Mouse (Mus musculus) telencephalon, adult 2 months (tissue): Measurements from ENCODE around the gene Zfp341.

Experiments
- DNase-seq: peaks from one replicate; pipeline ENCODE4 v3.0.0-alpha.2; 2011; ENCODE audit warnings: low read depth, low spot score

Zfp341 gene

DNA sequence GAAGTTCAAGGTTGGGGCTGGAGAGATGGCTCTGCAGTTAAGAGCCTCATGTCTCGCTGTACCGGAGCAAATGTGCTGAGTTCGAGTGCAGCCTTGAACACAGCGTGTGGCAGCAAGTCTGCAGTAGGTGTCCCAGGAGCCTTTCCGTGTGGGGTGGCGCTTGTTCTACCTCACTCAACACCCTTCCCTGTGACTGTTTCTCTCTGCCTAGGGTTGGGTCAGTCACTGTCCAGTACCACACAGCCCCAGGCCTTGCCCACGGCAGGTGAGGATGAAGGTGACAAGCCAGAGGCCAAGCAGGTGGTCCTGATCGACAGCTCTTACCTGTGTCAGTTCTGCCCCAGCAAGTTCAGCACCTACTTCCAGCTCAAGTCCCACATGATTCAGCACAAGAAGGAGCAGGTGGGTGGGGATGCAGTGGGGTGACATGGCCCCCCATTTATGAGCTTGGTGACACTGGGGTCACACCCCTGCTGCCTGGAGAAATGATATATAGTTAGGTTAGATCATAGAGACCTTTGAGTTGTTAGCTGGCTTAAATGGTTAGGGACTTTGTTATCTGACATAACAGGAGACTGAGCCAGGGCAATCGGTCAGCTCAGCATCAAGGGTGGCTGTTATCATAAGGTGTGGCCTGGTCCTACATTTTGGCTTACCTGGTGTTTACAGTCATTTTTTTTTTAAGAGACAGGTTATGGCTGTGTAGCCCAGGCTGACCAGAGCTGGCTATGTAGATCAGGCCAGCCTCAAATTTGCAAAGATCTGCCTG is 21.0 kb downstream of the Zfp341 start:
- no peak for DNase-seq

DNA sequence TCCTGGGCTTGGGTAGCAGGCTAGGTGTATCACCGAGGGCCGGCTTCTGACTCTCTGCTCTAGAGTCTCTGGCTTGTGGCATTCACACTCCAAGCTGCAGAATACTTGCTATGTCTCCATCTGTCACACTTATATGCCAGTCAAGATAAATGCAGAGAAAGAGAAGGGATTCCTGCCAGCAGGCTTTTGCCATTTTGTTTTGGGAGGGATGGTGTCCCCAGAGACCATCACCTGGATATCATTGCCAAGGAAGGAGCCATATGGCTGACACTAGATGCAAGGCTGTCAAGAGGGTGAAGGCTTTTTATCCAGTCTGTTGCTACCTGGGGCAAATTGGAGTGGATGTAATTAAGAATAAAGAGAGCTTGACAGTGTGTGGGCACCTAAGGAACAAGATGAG is 22.7 kb downstream of the Zfp341 start:
- no peak for DNase-seq

DNA sequence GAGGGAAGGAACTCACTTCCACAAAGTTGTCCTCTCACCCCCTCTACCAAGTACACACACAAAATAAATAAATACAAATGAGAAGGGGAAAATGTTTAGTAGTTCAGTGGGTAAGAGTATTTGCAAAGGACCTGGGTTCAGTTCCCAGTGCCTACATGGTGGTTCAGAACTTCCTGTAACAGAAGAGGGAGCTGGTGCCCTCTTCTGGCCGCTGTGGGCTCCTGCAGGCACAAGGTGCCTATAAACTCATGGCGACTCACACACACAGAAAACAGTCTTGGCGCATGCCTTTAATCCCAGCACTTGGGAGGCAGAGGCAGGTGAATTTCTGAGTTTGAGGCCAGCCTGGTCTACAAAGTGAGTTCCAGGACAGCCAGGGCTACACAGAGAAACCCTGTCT is 25.4 kb downstream of the Zfp341 start:
- DNase-seq, result no peak

DNA sequence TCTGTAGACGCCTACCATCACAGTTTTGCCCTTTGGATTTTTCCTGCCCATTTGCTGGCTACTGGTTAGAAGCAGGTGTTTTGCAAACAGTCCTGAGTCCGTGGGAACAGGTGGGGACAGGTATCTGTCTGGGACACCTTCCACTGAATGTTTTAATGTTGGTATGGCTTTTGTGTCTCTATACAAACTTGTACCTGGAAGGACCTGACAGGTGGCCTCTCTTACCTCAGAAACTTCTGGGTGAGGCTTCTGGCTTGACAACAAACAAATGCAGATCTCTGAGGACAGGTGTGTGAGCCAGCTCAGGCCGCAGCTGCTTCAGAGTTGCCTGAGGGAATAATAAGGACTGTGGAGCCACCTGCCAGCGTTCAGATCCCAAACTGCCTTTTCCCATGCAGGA is 26.0 kb downstream of the Zfp341 start:
- no peak for DNase-seq

DNA sequence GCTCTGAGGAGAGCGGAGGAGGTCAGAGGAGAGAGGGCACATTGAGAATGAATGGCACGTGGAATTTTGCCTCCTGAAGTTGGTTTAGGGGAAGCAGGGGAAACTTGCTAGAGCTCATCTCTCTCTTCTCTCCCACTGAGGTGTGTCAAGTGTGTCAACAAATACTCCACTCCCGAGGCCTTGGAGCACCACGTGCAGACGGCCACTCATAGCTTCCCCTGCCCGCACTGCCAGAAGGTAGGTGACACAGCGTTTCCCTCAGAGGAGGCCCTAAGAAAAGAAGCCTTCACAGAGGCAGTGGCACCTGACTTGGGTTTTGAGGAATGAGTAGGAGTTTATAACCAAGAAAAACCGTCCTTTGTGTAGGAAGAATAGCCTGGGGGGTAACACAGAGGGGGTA is 28.1 kb downstream of the Zfp341 start:
- no peak for DNase-seq

DNA sequence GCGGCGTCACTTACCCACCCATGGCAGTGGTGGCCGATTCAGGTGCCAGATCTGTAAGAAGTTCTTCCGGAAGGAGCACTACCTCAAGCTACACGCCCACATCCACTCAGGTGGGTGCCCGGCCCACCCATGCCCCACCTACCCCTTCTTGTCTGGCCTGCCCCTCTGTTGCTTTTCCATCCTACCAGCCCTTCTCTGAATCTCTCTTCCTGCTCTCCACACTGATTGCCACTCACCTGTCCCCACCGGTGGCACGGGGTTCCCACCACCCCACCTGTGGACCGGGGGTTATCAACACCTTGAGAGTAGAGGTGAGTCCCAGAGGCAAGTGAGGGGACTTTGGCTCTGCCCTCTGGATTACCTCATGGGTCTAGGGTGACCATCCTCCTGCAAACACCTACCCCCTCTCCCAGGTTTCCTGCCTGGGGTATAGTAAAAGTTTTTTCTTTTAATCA is 28.9 kb downstream of the Zfp341 start:
- DNase-seq, result no peak

DNA sequence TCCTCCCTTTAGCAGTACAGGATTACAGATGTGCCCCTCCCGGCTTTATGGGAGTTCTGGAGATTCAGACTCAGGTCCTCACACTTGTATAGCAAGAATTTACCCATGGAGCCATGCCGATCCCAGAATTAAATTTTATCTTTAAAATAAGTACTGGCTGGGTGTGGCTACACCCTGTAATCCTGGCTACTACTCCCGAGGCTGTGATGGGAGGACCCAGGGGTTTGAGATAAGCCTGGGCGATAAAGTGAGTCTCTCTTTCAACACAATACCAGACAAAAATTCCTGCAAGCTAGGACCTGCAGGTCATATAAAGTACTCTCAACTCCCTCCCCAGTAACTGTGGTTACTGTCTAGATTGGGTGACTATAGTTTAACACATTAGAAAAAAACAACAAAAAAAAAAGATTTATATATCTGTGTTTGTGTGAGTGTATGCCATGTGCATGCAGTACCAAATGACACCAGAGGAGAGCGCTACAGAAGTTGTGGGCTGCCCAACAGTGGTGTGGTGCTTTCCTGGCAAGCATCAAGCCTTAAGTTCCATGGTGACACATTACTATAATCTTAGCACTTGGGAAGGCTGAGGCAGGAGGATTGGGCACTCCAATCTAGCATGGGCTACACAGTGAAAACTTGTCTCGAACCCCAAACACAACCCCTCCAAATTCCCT is 29.8 kb downstream of the Zfp341 start:
- DNase-seq, result no peak

DNA sequence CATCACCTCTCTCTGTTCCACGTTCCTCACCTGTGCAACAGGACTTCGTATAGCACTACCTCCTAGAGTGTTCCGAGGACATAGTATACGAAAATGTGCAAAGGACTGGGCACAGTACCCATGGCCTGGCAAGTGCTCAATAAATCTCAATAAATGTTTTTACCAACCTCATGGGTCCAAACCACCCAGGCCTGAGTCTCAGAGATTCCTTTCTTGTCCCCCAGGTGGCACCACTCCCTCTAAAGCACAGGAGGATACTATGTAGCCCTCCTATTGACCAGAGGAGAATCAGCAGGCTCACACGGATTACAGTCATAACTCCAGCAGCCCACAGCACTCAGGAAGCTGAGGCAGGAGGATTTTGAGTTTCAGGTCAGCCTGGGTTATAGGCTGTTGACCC is 33.5 kb downstream of the Zfp341 start:
- no peak for DNase-seq

DNA sequence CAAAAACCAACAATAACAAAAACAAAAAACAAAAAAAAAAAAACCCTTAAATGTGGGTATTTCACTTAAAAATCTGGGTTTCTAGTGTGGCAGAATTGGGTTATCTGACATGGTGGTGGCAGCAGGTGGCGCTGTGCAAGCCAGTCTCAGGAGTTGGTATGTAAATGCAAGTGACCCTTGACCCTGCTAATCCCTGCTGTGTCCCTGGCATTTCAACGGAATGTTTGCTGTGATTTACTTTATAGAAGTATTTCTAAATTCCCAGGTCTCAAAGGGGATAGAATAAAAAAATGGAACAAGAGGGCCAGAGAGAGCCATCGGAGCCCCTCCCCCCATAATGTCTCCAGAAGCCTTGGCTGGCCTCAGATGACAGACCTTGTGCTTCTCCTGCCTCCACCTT is 35.0 kb downstream of the Zfp341 start:
- no peak for DNase-seq

DNA sequence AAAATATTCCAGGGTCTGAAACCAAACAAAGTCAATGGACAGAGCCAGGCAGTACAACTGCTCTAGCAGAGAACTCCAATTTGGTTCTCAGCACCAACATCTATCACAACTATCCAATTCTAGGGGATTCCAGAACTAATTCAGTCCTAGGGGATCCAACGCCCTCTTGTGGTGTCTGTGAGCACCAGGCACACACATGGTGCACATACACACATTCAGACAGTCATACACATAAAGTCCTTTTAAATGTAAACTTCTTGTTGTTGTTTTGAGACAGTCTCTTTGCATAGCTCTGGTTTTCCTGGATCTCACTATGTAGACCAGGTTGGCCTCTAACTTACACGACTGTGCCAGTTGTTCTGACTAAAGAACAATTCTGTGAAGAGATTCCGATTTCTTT is 37.3 kb downstream of the Zfp341 start:
- no peak for DNase-seq

DNA sequence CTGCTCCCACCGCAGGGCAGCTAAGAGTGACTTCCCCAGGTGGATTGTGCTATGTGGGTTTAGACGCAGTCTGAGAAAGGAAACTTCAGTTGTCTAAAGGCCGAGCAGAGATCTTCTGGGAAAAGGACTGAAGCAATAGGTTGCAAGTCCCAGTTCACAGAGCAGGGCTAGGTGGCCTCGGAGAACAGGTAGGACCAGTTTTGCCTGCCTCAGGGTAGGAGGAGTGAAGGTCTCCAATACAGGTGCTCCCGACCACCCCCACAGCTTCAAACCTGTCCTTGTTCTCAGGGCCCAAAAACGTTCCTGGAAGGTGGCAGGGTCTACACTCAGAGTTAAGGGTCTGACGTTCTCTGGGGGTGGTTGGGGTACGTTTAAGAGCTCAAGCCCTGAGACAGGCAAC is 38.3 kb downstream of the Zfp341 start, which contains the start of gene Chmp4b:
Gene Chmp4b (plus strand): TSS at position 343 of the 400 bp plus-strand sequence.
- DNase-seq, result no peak

DNA sequence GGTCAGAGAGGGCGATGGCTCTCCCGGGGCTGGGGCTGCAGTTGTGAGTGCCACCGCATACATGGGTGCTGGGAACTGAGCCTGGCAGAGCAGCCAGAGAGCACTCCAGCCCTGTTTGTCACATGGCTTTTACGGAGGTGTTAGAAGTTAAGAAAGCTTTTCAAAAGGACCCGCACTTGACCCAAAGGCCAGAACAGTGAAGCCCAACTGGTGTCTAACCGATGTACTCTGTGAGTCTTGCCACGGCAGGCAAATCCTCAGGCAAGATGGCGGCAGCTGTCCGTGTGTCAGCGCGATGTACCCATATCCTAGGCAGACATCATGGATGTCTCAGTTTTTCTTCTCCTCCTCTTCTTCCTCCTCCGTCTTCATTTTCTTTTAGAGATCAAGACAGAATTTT is 41.9 kb downstream of the Zfp341 start:
- no peak for DNase-seq

DNA sequence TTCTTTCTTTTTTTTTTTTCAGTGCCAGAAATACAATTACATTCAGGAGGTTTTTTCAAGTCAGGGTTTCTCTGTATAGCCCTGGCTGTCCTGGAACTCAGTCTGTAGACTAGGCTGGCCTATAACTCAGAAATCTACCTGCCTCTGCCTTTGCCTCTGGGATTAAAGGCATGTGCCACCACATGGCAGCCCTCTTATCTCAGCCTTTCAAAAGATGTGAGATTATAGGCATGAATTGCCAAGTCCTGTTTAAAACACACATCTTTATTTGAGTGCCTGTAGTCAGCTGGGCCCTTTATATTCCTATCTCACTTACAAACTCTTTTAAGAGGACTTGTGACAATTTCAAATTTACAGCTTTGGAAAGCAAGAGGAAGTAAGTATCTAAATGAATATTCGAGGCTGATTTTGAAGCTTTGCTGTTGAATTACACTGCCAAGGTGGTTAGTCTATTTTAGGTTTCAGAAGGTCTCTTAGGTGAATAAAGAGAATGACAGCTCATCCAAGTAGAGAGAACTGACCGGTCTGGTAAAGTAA is 42.8 kb downstream of the Zfp341 start:
- DNase-seq, result no peak

DNA sequence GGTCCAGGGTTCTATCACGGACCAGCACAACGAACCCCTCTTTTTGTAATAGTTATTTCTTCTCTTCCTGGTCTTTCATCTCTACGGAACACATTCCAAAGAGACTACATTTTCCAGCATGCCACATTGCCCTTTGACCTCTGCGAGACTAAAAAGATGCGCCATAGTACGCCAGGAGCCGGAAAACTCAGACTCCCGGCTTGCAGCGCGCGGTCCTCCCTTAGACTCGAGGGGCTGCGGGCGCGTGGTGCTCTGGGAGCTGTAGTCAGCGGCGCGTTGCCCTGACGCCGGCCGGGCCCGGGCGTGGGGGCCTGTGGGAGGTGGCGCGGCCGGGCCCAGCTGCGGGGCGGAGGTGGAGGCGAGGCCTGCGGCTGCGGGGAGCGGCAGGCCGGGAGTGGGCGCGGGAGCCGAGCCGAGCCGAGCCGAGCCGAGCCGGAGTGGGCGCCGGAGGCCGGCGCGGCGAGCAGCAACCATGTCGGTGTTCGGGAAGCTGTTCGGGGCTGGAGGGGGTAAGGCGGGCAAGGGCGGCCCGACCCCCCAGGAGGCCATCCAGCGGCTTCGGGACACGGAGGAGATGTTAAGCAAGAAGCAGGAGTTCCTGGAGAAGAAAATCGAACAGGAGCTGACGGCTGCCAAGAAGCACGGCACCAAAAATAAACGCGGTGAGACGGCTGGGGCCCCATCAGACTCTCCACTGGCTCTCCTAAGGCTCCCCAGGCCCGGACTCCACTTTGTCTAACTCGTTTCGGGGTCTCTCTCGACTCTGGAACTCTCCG is 43.8 kb downstream of the Zfp341 start:
- peak; percentile 98 for DNase-seq

DNA sequence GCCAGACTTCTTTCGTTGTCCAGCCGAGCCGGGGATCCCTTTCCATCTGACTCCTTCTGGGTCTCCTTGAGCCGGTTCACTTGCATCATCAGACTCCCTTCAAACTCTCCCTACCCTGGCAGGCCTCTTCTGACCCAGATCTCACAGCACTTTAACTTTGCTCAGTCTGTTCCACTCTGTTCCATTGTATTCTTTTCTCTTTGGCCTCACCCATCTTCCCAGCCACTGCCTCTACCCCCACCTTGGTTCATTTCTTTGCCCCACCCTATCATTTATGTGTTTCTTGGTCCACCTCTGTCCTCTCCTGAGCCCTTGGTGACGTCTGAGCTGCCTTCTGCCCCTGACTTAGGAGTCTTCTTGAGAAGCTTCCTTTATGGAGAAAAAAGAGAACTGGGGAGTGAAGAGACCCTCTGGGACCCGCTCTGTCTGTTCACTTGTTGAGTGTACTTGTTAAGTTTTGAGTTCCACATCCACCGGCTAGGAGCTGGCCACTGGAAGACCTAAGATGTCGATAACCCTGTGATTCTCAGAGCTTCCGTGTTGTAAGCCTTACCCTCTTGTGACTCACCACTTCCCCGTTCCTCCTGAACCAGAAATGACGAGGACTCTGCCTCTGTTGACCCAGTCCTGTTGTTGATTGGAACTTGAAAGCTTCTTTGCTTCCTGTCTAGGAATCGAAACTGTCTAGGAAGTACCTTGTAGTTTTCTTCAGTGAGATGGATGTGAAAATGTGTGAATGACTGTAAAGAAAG is 44.6 kb downstream of the Zfp341 start:
- DNase-seq, result no peak

DNA sequence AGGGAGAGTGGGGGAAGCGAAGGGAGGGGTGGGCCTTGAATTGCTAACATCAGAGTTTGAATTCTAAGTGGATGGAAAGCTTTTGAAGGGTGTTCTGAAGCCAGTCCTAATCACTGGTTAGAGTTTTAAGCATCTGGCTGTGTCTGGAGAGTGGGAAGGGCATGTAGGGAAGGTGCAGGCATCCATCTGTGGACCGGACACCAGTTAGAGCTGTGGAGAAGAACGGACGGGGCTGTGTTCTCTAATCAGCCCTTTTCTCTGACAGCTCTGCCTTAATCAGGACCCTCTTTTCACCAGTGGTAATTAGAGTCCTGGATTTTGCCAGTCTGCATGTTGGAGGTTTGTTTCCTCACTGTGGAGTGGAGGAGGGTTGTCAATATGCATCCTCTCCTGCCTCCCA is 46.0 kb downstream of the Zfp341 start:
- DNase-seq, result no peak

DNA sequence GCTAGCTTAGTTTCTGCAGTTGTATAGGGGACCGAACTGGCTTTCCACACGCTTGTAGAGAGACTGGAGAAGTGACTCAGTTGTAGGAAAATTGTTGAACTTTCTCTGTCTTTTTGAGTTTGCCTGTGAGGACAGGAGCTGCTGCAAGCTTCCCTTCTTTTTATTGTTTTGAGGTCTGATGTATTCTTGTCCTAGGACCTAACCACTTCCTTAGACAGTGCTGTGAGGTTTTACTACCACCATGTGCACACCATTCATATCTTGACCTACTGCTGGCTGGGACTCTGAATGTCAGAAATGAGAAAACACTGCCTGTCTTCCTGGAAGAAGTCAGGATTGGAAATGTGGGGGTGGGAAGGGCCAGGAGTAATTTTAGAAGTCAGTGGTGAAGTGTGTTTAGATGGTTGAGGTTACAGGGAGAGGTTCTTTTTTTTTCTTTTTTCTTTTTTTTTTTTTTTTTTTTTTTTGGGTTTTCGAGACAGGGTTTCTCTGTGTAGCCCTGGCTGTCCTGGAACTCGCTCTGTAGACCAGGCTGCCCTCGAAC is 46.5 kb downstream of the Zfp341 start:
- no peak for DNase-seq

DNA sequence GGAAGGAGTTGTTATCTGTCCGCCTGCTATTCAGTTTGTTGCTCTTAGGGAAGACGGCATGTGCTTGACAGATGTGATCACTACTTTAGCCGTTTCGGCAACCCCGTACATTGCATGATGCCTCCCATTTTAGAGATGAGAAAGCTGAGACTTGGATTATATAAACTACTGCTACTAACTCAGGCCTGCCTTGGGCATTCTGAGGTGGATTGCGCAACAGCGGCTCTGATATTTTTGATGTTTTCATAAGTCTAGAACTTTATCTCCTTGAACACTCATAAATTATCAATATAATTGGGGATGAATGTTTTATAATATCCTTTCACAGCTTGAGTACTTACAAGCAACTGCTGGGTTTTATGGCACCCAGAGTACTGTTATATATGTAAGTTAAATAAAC is 55.6 kb downstream of the Zfp341 start:
- no peak for DNase-seq

DNA sequence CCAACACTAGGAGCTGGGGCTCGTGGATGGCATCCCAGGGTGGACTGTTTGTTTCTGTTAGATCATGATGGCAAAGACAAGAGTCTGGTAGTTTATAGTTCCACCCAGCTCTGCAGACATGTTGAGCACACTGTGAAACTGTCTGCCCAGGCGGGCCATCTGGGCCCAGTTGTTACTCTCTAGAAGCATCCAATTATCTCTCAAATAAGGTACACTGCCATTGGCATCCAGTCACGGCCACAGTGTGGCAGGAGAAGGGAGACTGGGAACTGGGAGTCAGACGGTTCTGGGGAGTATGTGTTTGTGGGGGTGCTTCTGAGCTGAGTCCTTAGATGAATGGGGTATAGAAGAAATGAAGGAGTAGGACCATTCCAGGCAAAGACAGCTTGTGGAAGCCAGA is 57.0 kb downstream of the Zfp341 start:
- DNase-seq, result peak; percentile 67

DNA sequence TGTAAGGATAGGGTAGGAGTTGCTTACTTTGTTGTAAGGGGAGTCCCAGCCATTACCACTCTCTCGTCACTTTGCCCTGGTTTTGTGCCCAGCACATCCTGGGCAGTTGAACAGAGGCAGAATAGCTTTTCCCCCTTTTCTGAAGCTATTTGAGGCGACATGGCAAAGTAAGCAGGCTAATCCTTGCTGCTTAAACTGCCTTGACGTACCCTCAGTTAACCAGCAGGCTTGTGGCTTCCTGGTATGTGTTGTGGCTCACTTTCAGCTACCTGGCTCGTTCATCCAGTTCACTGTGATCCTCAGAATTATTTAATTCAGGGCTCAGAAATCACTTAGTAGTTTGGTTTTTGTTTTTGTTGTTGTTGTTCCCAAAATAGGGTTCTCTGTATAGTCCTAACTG is 57.6 kb downstream of the Zfp341 start:
- no peak for DNase-seq

DNA sequence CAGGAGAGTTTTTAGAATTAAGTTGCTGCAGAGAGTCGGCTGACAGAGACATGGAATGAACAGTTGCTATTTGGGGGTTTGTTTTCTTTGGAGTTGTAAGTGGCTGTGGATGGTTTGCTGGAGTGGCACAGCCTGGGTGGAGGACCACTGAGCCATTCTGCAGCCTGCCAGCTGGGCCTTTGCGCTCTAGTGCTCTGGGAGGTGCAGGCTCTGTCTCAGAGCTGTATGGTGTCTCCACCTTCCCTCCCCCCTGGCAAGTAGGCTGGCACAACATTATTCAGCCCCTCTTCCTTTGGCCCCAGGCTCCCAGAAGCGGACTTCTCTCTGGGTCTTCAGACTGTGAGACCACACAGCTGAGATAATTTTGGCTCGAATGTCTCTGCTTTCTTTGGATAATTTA is 60.9 kb downstream of the Zfp341 start:
- no peak for DNase-seq
